Mouse (Mus musculus): Measurements from ENCODE around the gene Actl7b. TPM values are rescaled to one million over a fixed set of nuclear protein-coding genes. Genes with fewer than 3 reads are reported as not detected.

Actl7b gene
- polyA plus RNA-seq, 1 experiment from 2014 or later = not detected

GRCm38 (mm10) chr4:56719456-56719855 is 21.8 kb downstream of the Actl7b start:
- Histone ChIP-seq H3K27me3 (ENCODE audit: control insufficient read depth, insufficient read depth, low read depth, low read length) (no peaks in the 10 kb centered on the region), H3K27ac (ENCODE audit: low read length) (no peak overlapping the region), H3K36me3 (ENCODE audit: control insufficient read depth, insufficient read depth, low read length) (no peaks in the 10 kb centered on the region), H3K4me2 (ENCODE audit: low read length) (no peak overlapping the region), H3K9me3 (replicated peaks; ENCODE audit: control insufficient read depth, low read length, poor library complexity, severe bottlenecking) (no peaks in the 10 kb centered on the region), H3K4me3 (ENCODE audit: low read depth, low read length) (no peak overlapping the region), H3K9ac (ENCODE audit: low read depth, low read length) (no peak overlapping the region), H3K4me1 (ENCODE audit: control insufficient read depth, insufficient read depth, low read length) (0 out of 2 replicates have a peak, but pooled peaks cover 2% of the 10 kb centered on the region)
- ATAC-seq = peak; percentile 54; the same call in 1 of the 2 replicates
- WGBS = 58% methylated on average over 9 of the region's 9 CpGs

- no peaks in the 10 kb centered on the region for H3K27me3 ChIP-seq (ENCODE audit: control insufficient read depth, insufficient read depth, low read depth, low read length)
- H3K9me3 ChIP-seq (replicated peaks; ENCODE audit: control insufficient read depth, low read length, poor library complexity, severe bottlenecking) = no peaks in the 10 kb centered on the region
- no peak overlapping the region for H3K4me2 ChIP-seq (ENCODE audit: low read length)
- H3K4me1 ChIP-seq (ENCODE audit: control insufficient read depth, insufficient read depth, low read length) = 0 out of 2 replicates have a peak, but pooled peaks cover 2% of the 10 kb centered on the region
- no peak overlapping the region for H3K27ac ChIP-seq (ENCODE audit: low read length)
- H3K36me3 ChIP-seq (ENCODE audit: control insufficient read depth, insufficient read depth, low read length) = no peaks in the 10 kb centered on the region
- peak; percentile 51; the same call in 1 of the 2 replicates for ATAC-seq
- no peak overlapping the region for H3K4me3 ChIP-seq (ENCODE audit: low read depth, low read length)
- WGBS = 63% methylated on average over 12 of the region's 12 CpGs
- no peak overlapping the region for H3K9ac ChIP-seq (ENCODE audit: low read depth, low read length)
Observed at GRCm38 (mm10) chr4:56718573-56719442, 22.4 kb downstream of the Actl7b start.

- no peak overlapping the region for H3K4me3 ChIP-seq (ENCODE audit: low read depth, low read length)
- 93% methylated on average over 3 of the region's 3 CpGs for WGBS
Observed at GRCm38 (mm10) chr4:56717932-56718331, 23.3 kb downstream of the Actl7b start.

GRCm38 (mm10) chr4:56716801-56717200 is 24.4 kb downstream of the Actl7b start:
- no peak overlapping the region for H3K4me3 ChIP-seq (ENCODE audit: low read depth, low read length)
- no peak overlapping the region for H3K4me2 ChIP-seq (ENCODE audit: low read length)
- WGBS = 50% methylated on average over 5 of the region's 5 CpGs
- H3K9ac ChIP-seq (ENCODE audit: low read depth, low read length) = no peak overlapping the region
- no peaks in the 10 kb centered on the region for H3K9me3 ChIP-seq (replicated peaks; ENCODE audit: control insufficient read depth, low read length, poor library complexity, severe bottlenecking)
- H3K27ac ChIP-seq (ENCODE audit: low read length) = no peak overlapping the region
- no peaks in the 10 kb centered on the region for H3K27me3 ChIP-seq (ENCODE audit: control insufficient read depth, insufficient read depth, low read depth, low read length)
- no peak for ATAC-seq
- 0 out of 2 replicates have a peak, but pooled peaks cover 2% of the 10 kb centered on the region for H3K4me1 ChIP-seq (ENCODE audit: control insufficient read depth, insufficient read depth, low read length)
- H3K36me3 ChIP-seq (ENCODE audit: control insufficient read depth, insufficient read depth, low read length) = no peaks in the 10 kb centered on the region

More at GRCm38 (mm10) chr4:56717932-56718331, 23.3 kb downstream of the Actl7b start:
- no peaks in the 10 kb centered on the region for H3K36me3 ChIP-seq (ENCODE audit: control insufficient read depth, insufficient read depth, low read length)
- no peaks in the 10 kb centered on the region for H3K9me3 ChIP-seq (replicated peaks; ENCODE audit: control insufficient read depth, low read length, poor library complexity, severe bottlenecking)
- H3K4me2 ChIP-seq (ENCODE audit: low read length) = no peak overlapping the region
- no peak for ATAC-seq
- H3K27ac ChIP-seq (ENCODE audit: low read length) = no peak overlapping the region
- no peak overlapping the region for H3K9ac ChIP-seq (ENCODE audit: low read depth, low read length)
- 0 out of 2 replicates have a peak, but pooled peaks cover 2% of the 10 kb centered on the region for H3K4me1 ChIP-seq (ENCODE audit: control insufficient read depth, insufficient read depth, low read length)
- H3K27me3 ChIP-seq (ENCODE audit: control insufficient read depth, insufficient read depth, low read depth, low read length) = no peaks in the 10 kb centered on the region

- no peak for ATAC-seq
- H3K4me3 ChIP-seq (ENCODE audit: low read depth, low read length) = no peak overlapping the region
- H3K9me3 ChIP-seq (replicated peaks; ENCODE audit: control insufficient read depth, low read length, poor library complexity, severe bottlenecking) = no peaks in the 10 kb centered on the region
- H3K27ac ChIP-seq (ENCODE audit: low read length) = no peak overlapping the region
- no peaks in the 10 kb centered on the region; the same call in 1 of the 2 replicates for H3K4me1 ChIP-seq (ENCODE audit: control insufficient read depth, insufficient read depth, low read length)
- no peaks in the 10 kb centered on the region for H3K27me3 ChIP-seq (ENCODE audit: control insufficient read depth, insufficient read depth, low read depth, low read length)
- WGBS = 87% methylated on average over 3 of the region's 3 CpGs
- H3K4me2 ChIP-seq (ENCODE audit: low read length) = no peak overlapping the region
- H3K9ac ChIP-seq (ENCODE audit: low read depth, low read length) = no peak overlapping the region
- no peaks in the 10 kb centered on the region for H3K36me3 ChIP-seq (ENCODE audit: control insufficient read depth, insufficient read depth, low read length)
Observed at GRCm38 (mm10) chr4:56713155-56713554, 28.1 kb downstream of the Actl7b start.

- H3K9ac ChIP-seq (ENCODE audit: low read depth, low read length) = no peak overlapping the region
- H3K27me3 ChIP-seq (ENCODE audit: control insufficient read depth, insufficient read depth, low read depth, low read length) = no peaks in the 10 kb centered on the region
- no peaks in the 10 kb centered on the region; the same call in 1 of the 2 replicates for H3K4me1 ChIP-seq (ENCODE audit: control insufficient read depth, insufficient read depth, low read length)
- no peak for ATAC-seq
- no peaks in the 10 kb centered on the region for H3K36me3 ChIP-seq (ENCODE audit: control insufficient read depth, insufficient read depth, low read length)
- H3K27ac ChIP-seq (ENCODE audit: low read length) = no peak overlapping the region
- 0 out of 2 replicates have a peak overlapping the region, but pooled peaks have one; percentile 15 for H3K4me2 ChIP-seq (ENCODE audit: low read length)
- H3K4me3 ChIP-seq (ENCODE audit: low read depth, low read length) = no peak overlapping the region
- 2% methylated on average over 10 of the region's 10 CpGs for WGBS
- no peaks in the 10 kb centered on the region for H3K9me3 ChIP-seq (replicated peaks; ENCODE audit: control insufficient read depth, low read length, poor library complexity, severe bottlenecking)
Observed at GRCm38 (mm10) chr4:56702234-56702633, 39.0 kb downstream of the Actl7b start.

GRCm38 (mm10) chr4:56698671-56699070 is 42.6 kb downstream of the Actl7b start:
- WGBS = 65% methylated on average over 5 of the region's 5 CpGs
- Histone ChIP-seq H3K4me3 (ENCODE audit: low read depth, low read length) (no peak overlapping the region), H3K4me2 (ENCODE audit: low read length) (no peak overlapping the region), H3K27ac (ENCODE audit: low read length) (no peak overlapping the region), H3K36me3 (ENCODE audit: control insufficient read depth, insufficient read depth, low read length) (no peaks in the 10 kb centered on the region), H3K9me3 (replicated peaks; ENCODE audit: control insufficient read depth, low read length, poor library complexity, severe bottlenecking) (no peaks in the 10 kb centered on the region), H3K9ac (ENCODE audit: low read depth, low read length) (no peak overlapping the region), H3K4me1 (ENCODE audit: control insufficient read depth, insufficient read depth, low read length) (no peaks in the 10 kb centered on the region; the same call in 1 of the 2 replicates), H3K27me3 (ENCODE audit: control insufficient read depth, insufficient read depth, low read depth, low read length) (no peaks in the 10 kb centered on the region)
- no peak for ATAC-seq

- no peak overlapping the region for H3K4me2 ChIP-seq (ENCODE audit: low read length)
- no peaks in the 10 kb centered on the region for H3K36me3 ChIP-seq (ENCODE audit: control insufficient read depth, insufficient read depth, low read length)
- H3K4me1 ChIP-seq (ENCODE audit: control insufficient read depth, insufficient read depth, low read length) = no peaks in the 10 kb centered on the region
- no peak overlapping the region for H3K27ac ChIP-seq (ENCODE audit: low read length)
- ATAC-seq = no peak
- no peak overlapping the region for H3K9ac ChIP-seq (ENCODE audit: low read depth, low read length)
- no peak overlapping the region for H3K4me3 ChIP-seq (ENCODE audit: low read depth, low read length)
- H3K9me3 ChIP-seq (replicated peaks; ENCODE audit: control insufficient read depth, low read length, poor library complexity, severe bottlenecking) = no peaks in the 10 kb centered on the region
- WGBS = 88% methylated on average over 7 of the region's 7 CpGs
- H3K27me3 ChIP-seq (ENCODE audit: control insufficient read depth, insufficient read depth, low read depth, low read length) = no peaks in the 10 kb centered on the region
Observed at GRCm38 (mm10) chr4:56696401-56696800, 44.8 kb downstream of the Actl7b start.

Data from midbrain, embryonic 16.5 days (tissue).